Mouse (Mus musculus): Measurements from ENCODE around the gene Gm28047.

GRCm38 (mm10) chr15:102528396-102528795, 96.5 kb downstream of the Gm28047 start:
- TF ChIP-seq POLR2A (IDR thresholded peaks at IDR 0.05; ENCODE audit: insufficient read length, low read depth) (no peak), MYOG (IDR thresholded peaks at IDR 0.05; ENCODE audit: control insufficient read depth in 1 of 3, insufficient read depth in 1 of 3, insufficient read length in 2 of 3, low read depth in 2 of 3) (no peak), USF1 (IDR thresholded peaks at IDR 0.05; ENCODE audit: low read depth) (no peak), E2F4 (IDR thresholded peaks at IDR 0.05; ENCODE audit: insufficient read depth) (no peak), MAX (IDR thresholded peaks at IDR 0.05; ENCODE audit: low read depth) (no peak)
